Mouse (Mus musculus): Measurements from ENCODE around the gene Fdps. TPM values are rescaled to one million over a fixed set of nuclear protein-coding genes. Genes with fewer than 3 reads are reported as not detected.

Fdps gene
- total RNA-seq, 2 experiments from 2014 or later, result 54.5 to 58.7 TPM

Other genes starting within 250 kb of the Fdps start
- 10 to 100 TPM; 28.5 to 29.9 TPM for gene Msto1, start 188.0 kb downstream of the Fdps start, total RNA-seq (2021)
- gene Ash1l, start 151.3 kb downstream of the Fdps start, total RNA-seq (2021), result 10 to 100 TPM; 42.0 to 46.8 TPM
- 100 to 1,000 TPM; 102 to 114 TPM for gene Dap3, start 150.8 kb downstream of the Fdps start, total RNA-seq (2021)
- 10 to 100 TPM; 12.3 to 12.5 TPM for gene Rusc1, start 8.6 kb downstream of the Fdps start, total RNA-seq (2021)
- gene Gm43738, start 860 bp downstream of the Fdps start, total RNA-seq (2021), result not detected
- not detected for gene Pklr, start 34.2 kb upstream of the Fdps start, total RNA-seq (2021)
- 1 to 10 TPM in 1 of 2 experiments, under 1 TPM in 1; 0.86 to 1.1 TPM for gene Hcn3, start 58.2 kb upstream of the Fdps start, total RNA-seq (2021)
- gene Clk2, start 62.8 kb upstream of the Fdps start, total RNA-seq (2021), result 10 to 100 TPM; 30.3 to 32.1 TPM
- gene Scamp3, start 75.5 kb upstream of the Fdps start, total RNA-seq (2021), result 10 to 100 TPM; 46.7 to 47.3 TPM
- gene Fam189b, start 81.2 kb upstream of the Fdps start, total RNA-seq (2021), result 1 to 10 TPM; 8.8 to 9.0 TPM
- gene Gba, start 101.0 kb upstream of the Fdps start, total RNA-seq (2021), result 10 to 100 TPM; 19.7 to 21.8 TPM
- 10 to 100 TPM; 25.0 to 34.5 TPM for gene Thbs3, start 113.2 kb upstream of the Fdps start, total RNA-seq (2021)
- gene Mtx1, start 125.1 kb upstream of the Fdps start, total RNA-seq (2021), result 10 to 100 TPM; 62.9 to 67.2 TPM
- gene Muc1, start 127.1 kb upstream of the Fdps start, total RNA-seq (2021), result under 1 TPM; 0.61 to 0.74 TPM
- 100 to 1,000 TPM; 100 to 104 TPM for gene Krtcap2, start 144.0 kb upstream of the Fdps start, total RNA-seq (2021)
- 1 to 10 TPM; 1.3 to 1.6 TPM for gene Trim46, start 144.3 kb upstream of the Fdps start, total RNA-seq (2021)
- 10 to 100 TPM; 51.6 to 61.0 TPM for gene Dpm3, start 157.4 kb upstream of the Fdps start, total RNA-seq (2021)
- gene Slc50a1, start 168.6 kb upstream of the Fdps start, total RNA-seq (2021), result 10 to 100 TPM; 24.9 to 28.0 TPM
- 10 to 100 TPM; 37.9 to 42.0 TPM for gene Efna1, start 179.2 kb upstream of the Fdps start, total RNA-seq (2021)
- under 1 TPM in 1 of 2 experiments, not detected in 1; 0.26 TPM for gene Efna3, start 221.0 kb upstream of the Fdps start, total RNA-seq (2021)
- gene Efna4, start 236.1 kb upstream of the Fdps start, total RNA-seq (2021), result 1 to 10 TPM; 3.1 to 3.7 TPM
- 10 to 100 TPM; 93.6 to 95.2 TPM for gene Adam15, start 248.0 kb upstream of the Fdps start, total RNA-seq (2021)